Mouse (Mus musculus) CH12.LX (cell line): ENCODE data around the gene Klf5. TPM values are rescaled to one million over a fixed set of nuclear protein-coding genes. Genes with fewer than 3 reads are reported as not detected.

Experiments used
- DNase-seq: peaks from one replicate; pipeline ENCODE4 v3.0.0-alpha.2; 2013; ENCODE audit errors: extremely low read depth
- H3K27ac ChIP-seq: 2 replicates; pipeline ENCODE4 v1.5.1; 2012; ENCODE audit warnings: low read depth, mild to moderate bottlenecking, control low read depth, moderate library complexity; ENCODE audit not compliant: insufficient read depth
- H3K27me3 ChIP-seq: replicated peaks from 2 replicates; pipeline ENCODE3; 2012; ENCODE audit warnings: inconsistent platforms
- H3K36me3 ChIP-seq, 2 experiments: replicated peaks in 1 of 2; 2 replicates each; pipeline versions ENCODE3 to v1.6.1; 2012; ENCODE audit warnings: inconsistent platforms in 1 of 2, low read length in 1 of 2, mild to moderate bottlenecking in 1 of 2, mixed read lengths in 1 of 2, moderate library complexity in 1 of 2; ENCODE audit not compliant: control insufficient read depth in 1 of 2, insufficient read depth in 1 of 2
- H3K4me1 ChIP-seq, 2 experiments: 2 replicates each; pipeline ENCODE4 v1.6.1; 2012; ENCODE audit warnings: inconsistent platforms in 1 of 2, moderate library complexity in 1 of 2; ENCODE audit not compliant: insufficient read depth in 2 of 2, control insufficient read depth in 1 of 2
- H3K4me2 ChIP-seq: 2 replicates; pipeline ENCODE4 v1.6.1; 2012; ENCODE audit warnings: low read depth, mild to moderate bottlenecking, control low read depth; ENCODE audit not compliant: poor library complexity, insufficient read depth, severe bottlenecking
- H3K4me3 ChIP-seq, 3 experiments: fragments of 150-350 bp in 1 of 3; sonication (generic) in 1 of 3; replicated peaks in 1 of 3; 2 replicates each; pipeline versions ENCODE3 to v1.5.1; 2011 to 2012; ENCODE audit warnings: low read depth in 2 of 3, low read length in 2 of 3, mild to moderate bottlenecking in 2 of 3, moderate library complexity in 2 of 3, control low read depth in 1 of 3, improper control_type of control experiment in 1 of 3, inconsistent platforms in 1 of 3, mixed read lengths in 1 of 3; ENCODE audit not compliant: poor library complexity in 1 of 3
- H3K79me2 ChIP-seq: replicated peaks from 2 replicates; pipeline ENCODE4 v1.6.1; 2012; ENCODE audit warnings: mild to moderate bottlenecking, moderate library complexity; ENCODE audit not compliant: control insufficient read depth, poor library complexity, insufficient read depth, severe bottlenecking; ENCODE audit errors: extremely low read depth
- H3K9ac ChIP-seq: 2 replicates; pipeline ENCODE4 v1.6.1; 2012; ENCODE audit warnings: low read depth, mild to moderate bottlenecking, control low read depth, moderate library complexity; ENCODE audit not compliant: insufficient read depth
- H3K9me3 ChIP-seq: replicated peaks from 2 replicates; pipeline ENCODE3; 2012; ENCODE audit warnings: low read length, inconsistent platforms, mixed read lengths
- CHD2 ChIP-seq: IDR thresholded peaks from 2 replicates; pipeline ENCODE4 v1.6.1; 2011; ENCODE audit warnings: low read length, improper control_type of control experiment
- CTCF ChIP-seq, 2 experiments: IDR thresholded peaks in 1 of 2; conservative IDR thresholded peaks in 1 of 2; 2 replicates each; pipeline ENCODE4 v1.5.1; 2011 to 2012; ENCODE audit warnings: low read depth in 2 of 2, low read length in 2 of 2, improper control_type of control experiment in 1 of 2, inconsistent platforms in 1 of 2, mild to moderate bottlenecking in 1 of 2, moderate library complexity in 1 of 2
- E2F4 ChIP-seq: IDR thresholded peaks from 2 replicates; pipeline ENCODE4 v1.6.1; 2011; ENCODE audit warnings: low read depth, low read length, improper control_type of control experiment; ENCODE audit not compliant: insufficient replicate concordance
- ELF1 ChIP-seq: IDR thresholded peaks from 2 replicates; pipeline ENCODE4 v1.6.1; 2014; ENCODE audit warnings: low read depth, mild to moderate bottlenecking, inconsistent platforms, low read length, improper control_type of control experiment
- EP300 ChIP-seq: IDR thresholded peaks from 2 replicates; pipeline ENCODE4 v1.6.1; 2011; ENCODE audit warnings: low read length, improper control_type of control experiment
- ETS1 ChIP-seq: conservative IDR thresholded peaks from 2 replicates; pipeline ENCODE4 v1.6.1; 2012; ENCODE audit warnings: low read depth, mild to moderate bottlenecking, inconsistent platforms, low read length, improper control_type of control experiment, moderate library complexity
- GABPA ChIP-seq: IDR thresholded peaks from 2 replicates; pipeline ENCODE4 v1.6.1; 2012; ENCODE audit warnings: low read depth, low read length, improper control_type of control experiment, inconsistent platforms; ENCODE audit not compliant: insufficient replicate concordance
- HCFC1 ChIP-seq: IDR thresholded peaks from 2 replicates; pipeline ENCODE4 v1.6.1; 2012; ENCODE audit warnings: low read depth, mild to moderate bottlenecking, inconsistent platforms, low read length, improper control_type of control experiment
- JUN ChIP-seq: IDR thresholded peaks from 2 replicates; pipeline ENCODE4 v1.6.1; 2011; ENCODE audit warnings: low read depth, mild to moderate bottlenecking, low read length, improper control_type of control experiment, moderate library complexity; ENCODE audit not compliant: insufficient read depth
- JUND ChIP-seq: conservative IDR thresholded peaks from 2 replicates; pipeline ENCODE4 v1.6.1; 2011; ENCODE audit warnings: low read depth, low read length, improper control_type of control experiment
- MXI1 ChIP-seq: IDR thresholded peaks from 2 replicates; pipeline ENCODE4 v1.6.1; 2011; ENCODE audit warnings: mild to moderate bottlenecking, low read depth, low read length, improper control_type of control experiment
- NRF1 ChIP-seq: IDR thresholded peaks from 2 replicates; pipeline ENCODE4 v1.6.1; 2014; ENCODE audit warnings: low read depth, mild to moderate bottlenecking, inconsistent platforms, low read length, improper control_type of control experiment, moderate library complexity
- USF1 ChIP-seq: IDR thresholded peaks from 2 replicates; pipeline ENCODE4 v1.6.1; 2014; ENCODE audit warnings: low read depth, mild to moderate bottlenecking, inconsistent platforms, low read length, improper control_type of control experiment
- dilution Hi-C: fragments of 300-500 bp; cut with MboI; formaldehyde crosslinking; loops from 2 replicates; pipeline ENCODE4 v1.14.3; 2020; ENCODE audit warnings: low sequenced_read_pairs; ENCODE audit not compliant: extremely low pct_unique_long_range_greater_than_20kb, extremely low pct_ligation_motif_present
- in situ Hi-C: fragments of 300-500 bp; cut with MboI; formaldehyde crosslinking; loops from 3 replicates; pipeline ENCODE4 v1.14.3; 2019; ENCODE audit warnings: low sequenced_read_pairs, low pct_ligation_motif_present, low pct_unique_long_range_greater_than_20kb, mixed read lengths
- polyA plus RNA-seq: library from polyadenylated mRNA; unstranded; fragments of >175 nt; gene quantifications from 2 replicates; pipeline ENCODE4 v1.2.1, GENCODE M21; 2012; ENCODE audit warnings: low read depth; ENCODE audit not compliant: insufficient read length
- total RNA-seq, 2 experiments: library from RNA; depleted of rRNA; stranded (reverse); fragments of 300-350 nt in 1 of 2; fragments of >200 nt in 1 of 2; gene quantifications; 2 replicates each; pipeline ENCODE4 v1.2.3; 2012 to 2014

The Klf5 gene
- total and polyA plus RNA-seq, 3 experiments = 0.08 TPM; not detected in 2

GRCm38 (mm10) chr14:99323376-99323775 lies 24.9 kb downstream of the Klf5 start:
- H3K4me2 ChIP-seq = no peak overlapping the region
- H3K27ac ChIP-seq = no peak overlapping the region
- no peak for DNase-seq
- H3K27me3 ChIP-seq = no peaks in the 10 kb centered on the region
- H3K9me3 ChIP-seq = no peaks in the 10 kb centered on the region
- H3K9ac ChIP-seq = no peak overlapping the region
- H3K4me1 ChIP-seq = peaks cover 7 to 14% of the 10 kb centered on the region in 2 experiments
- H3K4me3 ChIP-seq = no peak overlapping the region
- no peaks in the 10 kb centered on the region for H3K36me3 ChIP-seq
- dilution Hi-C loops = no loop called here
- H3K79me2 ChIP-seq = no peaks in the 10 kb centered on the region
- TF ChIP-seq USF1 (no peak), NRF1 (no peak)
- in situ Hi-C loops = no loop called here

- DNase-seq = peak; percentile 56
- Histone ChIP-seq H3K4me2 (no peak overlapping the region), H3K79me2 (no peaks in the 10 kb centered on the region), H3K36me3 (no peaks in the 10 kb centered on the region), H3K4me1 (peaks cover 7 to 14% of the 10 kb centered on the region in 2 experiments), H3K27ac (no peak overlapping the region), H3K9me3 (no peaks in the 10 kb centered on the region), H3K27me3 (no peaks in the 10 kb centered on the region), H3K9ac (no peak overlapping the region), H3K4me3 (no peak overlapping the region)
- in situ Hi-C loops = no loop called here
- dilution Hi-C loops = no loop called here
- TF ChIP-seq E2F4 (no peak), JUN (peak; percentile 85), JUND (0 out of 2 replicates have a peak, but pooled peaks have one; percentile 37), NRF1 (no peak), ELF1 (peak; percentile 50), ETS1 (peak; percentile 49), EP300 (peak; percentile 66; the same call in 1 of the 2 replicates), CHD2 (peak; percentile 41; the same call in 1 of the 2 replicates)
Measured at GRCm38 (mm10) chr14:99324523-99324922, 26.0 kb downstream of the Klf5 start.

GRCm38 (mm10) chr14:99325597-99326472 lies 27.3 kb downstream of the Klf5 start:
- H3K27ac ChIP-seq = no peak overlapping the region
- H3K36me3 ChIP-seq = no peaks in the 10 kb centered on the region
- dilution Hi-C loops = no loop called here
- no peaks in the 10 kb centered on the region for H3K79me2 ChIP-seq
- H3K9ac ChIP-seq = no peak overlapping the region
- no peaks in the 10 kb centered on the region for H3K27me3 ChIP-seq
- no peaks in the 10 kb centered on the region for H3K9me3 ChIP-seq
- H3K4me3 ChIP-seq = no peak overlapping the region
- no peak overlapping the region for H3K4me2 ChIP-seq
- peaks cover 7 to 14% of the 10 kb centered on the region in 2 experiments for H3K4me1 ChIP-seq
- TF ChIP-seq MXI1 = no peak
- TF ChIP-seq CTCF (conservative IDR thresholded peaks at IDR 0.05 in 1 of 2, IDR thresholded peaks at IDR 0.05 in 1 of 2; ENCODE audit: low read depth in 2 of 2, low read length in 2 of 2) = no peak
- TF ChIP-seq HCFC1 = no peak
- no peak for TF ChIP-seq GABPA
- TF ChIP-seq CHD2 = no peak
- in situ Hi-C loops = no loop called here
- DNase-seq = no peak
